Mouse (Mus musculus) CD8-positive naive resting alpha-beta T cell, adult 2 months (primary cell): ENCODE data around the gene Senp6.

Source experiments
- DNase-seq, 2 experiments: peaks; one replicate each; pipeline ENCODE4 v3.0.0; 2022; ENCODE audit warnings: low read depth in 2 of 2, low spot score in 2 of 2

Senp6 gene

DNA sequence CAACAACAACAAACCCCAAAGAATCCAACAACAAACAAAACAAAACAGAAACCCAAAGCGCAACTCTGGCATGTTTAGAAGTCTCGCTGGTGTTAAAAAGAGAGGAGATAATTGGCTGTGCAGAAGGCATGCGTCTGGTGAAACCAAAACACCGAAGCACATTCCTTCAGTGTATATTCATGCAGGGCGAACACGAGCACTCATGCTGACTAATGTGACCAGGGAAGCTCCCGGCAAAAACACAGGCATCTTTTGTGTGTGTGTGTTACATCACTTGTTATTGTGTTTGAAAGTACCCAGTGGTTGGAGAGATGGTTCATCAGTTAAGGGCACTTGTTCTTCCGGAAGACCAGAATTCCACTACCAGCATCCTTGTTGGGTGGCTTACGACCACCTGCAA is 102.8 kb downstream of the Senp6 start:
- no peak for DNase-seq

DNA sequence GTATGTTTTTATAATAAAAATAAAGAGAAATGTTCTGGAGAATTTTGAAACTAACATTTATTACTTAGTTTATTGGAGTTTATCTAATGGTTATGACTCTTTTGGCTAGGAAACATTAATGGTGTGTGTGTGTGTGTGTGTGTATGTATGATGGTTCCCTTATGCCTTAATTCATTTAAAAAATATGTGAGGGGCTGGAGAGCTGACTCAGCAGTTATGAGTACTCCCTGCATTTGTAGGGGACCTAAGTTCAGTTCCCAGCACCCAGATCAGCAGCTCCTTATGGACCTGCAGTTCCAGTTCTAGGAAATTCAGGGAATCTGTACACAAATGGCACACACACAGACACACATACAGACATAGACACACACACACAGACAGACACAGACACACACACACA is 104.5 kb downstream of the Senp6 start:
- DNase-seq: no peak

DNA sequence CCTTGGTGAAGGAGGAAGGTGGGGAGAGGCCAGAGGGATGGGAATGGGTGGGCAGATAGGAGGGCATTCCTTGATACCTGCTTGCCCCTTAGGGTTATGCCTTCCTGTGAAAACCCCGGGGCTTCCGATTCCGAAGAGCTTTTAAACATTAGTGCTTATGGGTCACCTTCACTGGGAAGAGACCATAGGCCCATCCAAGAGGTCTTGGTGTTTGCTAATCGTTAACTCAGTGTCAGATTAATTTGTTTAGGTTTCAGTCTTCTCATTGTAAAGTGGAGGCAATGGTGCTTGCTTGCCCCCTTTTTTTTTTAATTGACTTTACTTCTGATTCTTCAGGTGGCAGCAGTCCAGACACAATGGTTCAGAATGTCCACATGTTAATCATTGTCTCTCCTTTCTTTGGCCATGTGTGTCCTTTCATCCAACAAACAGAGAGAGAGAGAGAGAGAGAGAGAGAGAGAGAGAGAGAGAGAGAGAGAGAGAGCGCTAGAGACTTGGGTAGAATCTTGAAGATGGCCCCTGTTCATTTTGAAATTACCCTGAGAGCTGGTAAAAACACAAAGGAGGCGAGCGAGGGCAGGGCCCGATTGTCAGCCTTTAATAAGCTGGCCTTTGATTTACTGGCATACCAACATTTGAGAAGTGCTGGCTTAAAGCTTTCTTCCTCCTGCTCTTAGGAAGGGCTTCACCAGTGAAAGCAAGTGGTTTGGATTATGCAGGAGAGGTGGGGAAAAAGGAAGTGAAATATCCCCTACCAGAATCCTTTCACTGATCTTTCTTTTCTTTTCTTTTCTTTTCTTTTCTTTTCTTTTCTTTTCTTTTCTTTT is 105.9 kb downstream of the Senp6 start:
- no peak for DNase-seq

DNA sequence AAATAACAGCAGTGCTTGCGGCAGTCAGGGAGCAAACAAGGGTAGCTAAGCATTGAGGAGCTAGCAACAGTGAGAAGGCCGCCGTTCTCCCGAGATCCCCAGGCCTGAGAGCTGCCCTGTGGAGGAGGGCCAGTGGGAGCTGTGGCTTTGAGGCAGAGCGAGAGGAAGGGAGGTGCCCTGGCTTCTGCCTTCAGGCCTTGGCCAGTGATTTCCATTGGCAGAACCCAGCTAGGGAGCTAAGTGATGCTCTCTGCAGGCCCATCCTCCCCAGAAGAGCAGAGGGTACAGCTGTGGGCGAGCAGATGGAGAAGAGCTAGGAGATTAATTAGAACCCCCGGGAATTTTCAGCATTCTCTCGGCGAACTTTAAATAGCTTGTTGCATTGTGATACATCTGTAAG is 106.9 kb downstream of the Senp6 start:
- DNase-seq: no peak

DNA sequence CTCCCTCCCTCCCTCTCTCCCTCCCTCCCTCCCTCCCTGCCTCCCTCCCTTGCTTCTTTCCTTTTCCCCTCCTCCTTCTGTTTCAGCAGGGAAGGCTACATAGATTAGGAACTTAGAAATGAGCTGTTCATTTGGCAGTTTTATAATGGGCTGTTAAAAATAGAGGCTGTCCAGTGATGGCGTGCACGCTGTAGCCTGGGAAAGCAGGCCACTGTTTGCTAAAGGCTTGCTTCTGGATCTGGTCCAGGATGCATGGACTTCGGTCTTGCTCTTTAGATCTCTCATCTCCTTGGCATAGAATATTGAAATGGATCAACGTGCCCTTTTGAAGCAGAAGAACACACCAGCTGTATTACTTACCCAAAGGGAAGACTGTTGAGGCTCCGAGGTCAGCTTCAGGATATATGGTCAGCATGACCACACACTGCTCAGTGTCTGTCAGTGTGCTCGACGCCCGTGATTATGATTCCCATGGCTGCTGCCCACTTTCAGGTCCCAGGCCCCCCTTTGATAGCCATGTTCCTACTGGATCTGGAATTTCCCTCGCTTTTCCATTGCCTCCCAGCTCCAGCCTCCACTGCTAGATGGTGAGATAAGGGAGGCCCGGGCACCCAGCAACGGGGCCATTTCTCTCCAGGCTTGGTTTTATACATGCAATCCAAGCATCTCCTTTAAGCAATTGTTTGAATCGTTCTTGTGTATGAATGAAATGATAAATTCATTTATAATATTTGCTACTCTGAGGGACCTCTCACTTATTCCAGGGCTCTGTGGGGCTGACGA is 110.2 kb downstream of the Senp6 start:
- DNase-seq: no peak

DNA sequence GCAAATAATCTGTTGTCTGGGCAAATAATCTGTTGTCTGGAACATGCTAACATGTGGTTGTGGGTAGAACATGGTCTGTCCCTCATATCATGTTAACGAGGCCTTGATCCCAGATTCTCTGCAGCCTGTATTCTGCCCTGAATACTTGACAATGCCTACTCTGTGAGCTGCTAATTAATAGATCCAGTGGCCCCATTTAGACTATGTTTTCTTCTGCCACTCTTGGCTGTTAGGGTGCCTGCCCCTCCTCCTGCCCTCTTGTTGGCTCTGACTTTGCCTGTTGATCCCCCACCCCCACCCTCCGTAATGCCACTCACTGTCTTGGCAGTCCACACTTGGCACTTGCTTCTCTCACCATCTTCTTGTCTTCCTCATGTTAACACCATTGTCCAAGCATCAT is 112.0 kb downstream of the Senp6 start:
- DNase-seq: no peak

DNA sequence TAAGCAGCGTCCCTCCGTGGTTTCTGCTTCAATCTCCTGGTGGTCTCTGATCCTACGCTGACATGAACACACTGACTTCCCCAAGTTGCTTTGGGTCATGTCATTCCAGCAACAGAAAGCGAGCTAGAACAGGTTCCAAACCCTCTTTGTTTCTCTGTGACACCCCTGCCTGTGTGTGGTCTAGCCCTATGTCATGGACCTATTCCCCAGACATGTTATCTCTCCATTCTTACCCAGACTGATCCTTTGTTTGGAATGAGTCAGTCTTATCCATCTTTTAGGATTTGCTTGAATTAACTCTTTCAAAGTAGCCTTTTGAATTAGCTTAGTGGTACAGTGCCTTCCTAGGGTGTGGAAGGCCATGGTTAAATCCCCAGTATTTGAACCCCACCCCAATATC is 113.0 kb downstream of the Senp6 start:
- DNase-seq: no peak

DNA sequence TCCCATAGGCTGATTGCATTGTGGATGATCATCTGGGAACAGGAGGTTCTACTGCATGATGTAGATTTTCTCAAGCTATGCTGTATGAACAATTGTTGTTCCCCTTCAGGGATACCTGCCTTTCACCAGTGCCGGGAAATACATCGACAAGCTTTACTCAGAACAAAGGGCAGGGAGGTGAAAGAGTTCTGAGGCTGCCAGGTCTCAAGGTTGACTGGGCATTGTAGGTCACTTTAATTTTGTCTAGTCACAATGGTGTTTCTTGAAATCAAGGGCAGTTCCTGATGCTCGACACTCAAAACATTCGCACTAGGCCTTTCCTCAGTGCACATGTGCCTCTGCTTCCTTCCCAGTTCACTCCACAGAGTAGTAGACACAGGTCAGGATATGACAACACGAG is 114.1 kb downstream of the Senp6 start:
- no peak for DNase-seq

DNA sequence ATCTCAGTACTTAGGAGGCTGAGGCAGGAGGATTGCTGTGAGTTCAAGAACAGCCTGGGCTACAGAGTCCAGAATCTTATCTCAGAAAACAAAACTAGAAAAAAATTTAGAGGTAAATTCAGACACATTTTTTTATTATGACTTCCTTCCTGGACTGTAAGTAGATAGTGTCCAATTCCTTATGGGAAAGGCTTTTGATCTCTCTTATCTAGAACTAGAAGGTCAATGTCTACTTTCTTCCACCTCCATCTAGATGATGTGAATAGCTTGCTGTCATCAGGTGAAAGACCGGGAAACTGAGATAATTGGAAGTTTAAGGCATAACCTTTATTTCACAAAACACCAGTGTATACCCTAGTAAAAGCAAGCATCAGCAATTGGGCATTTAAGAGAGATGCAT is 115.0 kb downstream of the Senp6 start:
- no peak for DNase-seq

DNA sequence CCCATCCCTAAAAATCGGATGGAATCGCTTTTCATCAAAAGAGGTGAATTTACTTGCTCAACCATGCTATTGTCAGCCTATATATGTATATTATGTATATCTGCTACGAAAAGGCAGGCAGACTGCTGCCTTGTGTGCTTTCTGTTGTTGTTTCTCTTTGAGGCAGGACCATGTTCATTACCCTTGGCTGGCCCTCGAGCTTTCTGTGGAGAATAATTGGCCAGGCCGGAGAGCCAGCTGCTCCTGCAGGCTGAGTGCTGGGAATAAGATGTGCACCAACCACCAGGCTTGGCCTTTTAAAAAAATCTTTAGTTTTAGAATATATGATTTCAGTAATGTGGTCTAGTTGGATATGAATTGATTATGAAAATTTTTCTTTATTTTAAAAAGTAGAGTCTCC is 117.4 kb downstream of the Senp6 start:
- DNase-seq: no peak

DNA sequence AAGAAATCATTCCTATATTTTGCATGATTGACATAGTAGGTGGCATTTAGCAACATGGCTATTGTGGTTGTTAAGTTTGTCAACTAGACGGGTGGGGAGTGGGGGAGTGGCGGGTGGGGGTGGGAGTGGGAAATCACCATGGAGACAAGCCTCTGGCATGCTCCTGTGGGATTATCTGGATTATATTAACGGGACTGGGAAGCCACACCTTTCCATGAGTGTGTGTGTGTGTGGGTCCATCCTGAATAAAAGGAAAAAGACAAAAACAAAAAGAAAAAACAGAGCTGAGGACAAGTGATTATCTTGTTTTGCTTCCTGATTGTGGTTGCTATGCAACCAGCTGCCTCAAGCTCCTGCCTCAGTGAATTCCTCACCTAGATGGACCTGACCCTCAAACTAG is 119.0 kb downstream of the Senp6 start:
- no peak for DNase-seq

DNA sequence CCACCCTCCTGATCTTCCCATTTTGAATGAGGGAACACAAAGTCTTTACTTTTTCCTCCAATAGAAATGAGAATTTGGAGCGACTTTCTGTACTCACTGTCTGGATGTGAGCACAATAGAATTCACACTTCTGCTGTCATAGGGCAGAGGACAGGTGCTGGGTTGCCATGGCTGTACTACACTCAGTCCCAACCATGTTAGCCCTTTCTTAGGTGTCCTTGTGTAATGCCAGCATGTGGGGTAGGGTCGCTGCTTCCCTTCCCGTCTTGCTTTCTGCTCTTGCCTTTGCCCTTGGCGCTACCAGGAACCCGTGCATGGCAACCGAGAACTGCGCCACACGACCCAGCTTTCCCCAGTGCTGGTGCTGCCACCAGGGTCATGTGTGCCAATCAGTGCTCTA is 120.0 kb downstream of the Senp6 start:
- no peak for DNase-seq

DNA sequence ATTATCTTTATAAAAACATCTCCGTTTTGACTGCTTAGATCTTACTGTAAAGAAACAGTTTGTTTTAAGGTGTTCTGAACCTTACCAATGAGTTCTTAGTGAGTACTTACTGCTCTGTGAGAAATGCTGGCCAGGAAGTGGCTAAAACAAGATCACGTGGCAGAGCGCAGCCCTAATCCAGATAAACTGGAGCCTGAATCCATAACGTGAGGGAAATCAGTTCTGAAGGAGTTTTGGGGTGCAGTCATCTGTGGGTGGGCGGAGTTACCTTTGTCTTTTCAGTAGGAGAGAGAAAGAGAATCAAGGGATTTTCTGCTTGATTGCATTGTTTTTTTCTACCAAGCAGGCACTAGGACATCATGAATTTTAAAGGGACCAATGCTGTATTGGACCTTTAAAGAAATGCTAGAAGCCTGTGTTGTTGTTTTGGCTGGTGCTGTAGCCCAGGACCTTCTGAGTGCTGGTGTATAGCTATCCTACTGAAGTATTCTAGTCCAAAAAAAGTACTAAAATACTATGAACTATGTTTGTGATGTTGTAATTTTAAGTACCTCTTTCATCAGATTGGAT is 121.7 kb downstream of the Senp6 start:
- DNase-seq: no peak

DNA sequence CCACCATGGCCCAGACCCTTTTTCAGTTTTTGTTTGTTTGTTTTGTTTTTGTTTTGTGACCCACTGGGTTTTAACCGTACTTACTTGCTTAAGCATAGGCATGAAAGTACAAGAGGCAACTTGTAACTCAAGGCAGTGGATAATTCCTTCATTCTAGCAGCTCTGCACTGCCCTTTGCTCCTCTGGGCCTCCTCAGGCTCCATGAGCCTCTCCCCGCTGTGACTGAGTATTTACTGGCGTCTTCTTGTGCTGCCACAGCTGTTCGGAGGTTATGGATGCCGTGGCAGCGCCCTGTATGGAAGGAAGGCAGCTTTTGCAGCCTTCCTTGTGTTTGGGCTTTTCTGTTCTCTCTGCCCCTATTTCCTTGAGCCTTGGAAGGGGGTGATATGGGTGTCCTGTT is 124.5 kb downstream of the Senp6 start:
- no peak for DNase-seq

DNA sequence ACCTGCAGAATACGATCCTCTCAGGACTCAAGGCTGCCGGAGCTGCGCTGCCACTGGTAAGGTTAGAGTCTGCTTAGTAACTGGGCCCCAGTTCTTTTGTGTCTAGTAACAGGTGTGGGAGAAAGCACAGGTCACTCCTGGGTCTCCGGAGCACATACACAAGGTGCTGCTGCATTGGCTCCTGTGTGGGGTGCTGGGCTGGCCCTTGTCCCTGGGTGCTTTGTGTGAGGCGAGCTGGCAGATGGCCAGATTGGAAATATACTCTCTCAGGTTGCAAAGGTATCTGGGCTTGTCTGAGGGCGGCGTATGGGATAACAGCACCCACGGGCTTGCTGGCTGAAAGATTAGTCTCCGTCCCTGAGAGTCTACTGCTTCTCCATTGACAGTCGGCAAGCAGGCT is 125.6 kb downstream of the Senp6 start:
- DNase-seq: no peak

DNA sequence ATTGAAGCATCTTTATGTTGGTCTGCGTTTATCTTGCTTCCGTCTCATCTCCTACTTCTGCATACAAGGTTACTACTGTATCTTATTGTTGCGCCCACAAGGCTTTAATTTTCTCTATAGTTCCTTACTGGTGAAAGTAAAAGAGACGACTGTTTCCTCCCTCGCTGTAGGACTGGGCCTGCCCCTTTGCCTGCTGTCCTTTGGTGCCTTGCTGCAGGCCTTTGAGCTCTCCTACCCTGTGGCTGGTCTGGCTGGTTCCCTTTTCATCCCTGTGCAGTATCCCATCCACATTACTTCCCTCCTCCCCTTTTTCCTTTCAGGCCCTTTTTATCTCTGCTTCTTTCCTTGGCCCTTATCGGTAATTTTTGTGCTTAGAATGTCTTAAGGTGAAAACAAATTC is 127.7 kb downstream of the Senp6 start:
- no peak for DNase-seq
